Mouse (Mus musculus) T-cell, adult 2 months (primary cell): Measurements from ENCODE around the gene Bcas1.
"Not testable (repeated sequence)": the region's sequence is repeated elsewhere in the genome, so short reads cannot be mapped to it uniquely, and the experiment has no call there.

ENCODE experiments used
- DNase-seq: peaks from one replicate; pipeline ENCODE4 v3.0.0; 2022; ENCODE audit warnings: low spot score

Gene Bcas1

GRCm38 (mm10) chr2:170427704-170428103 is at the start of gene Bcas1:
TSS of gene Bcas1 (minus strand) at chr2:170427845.
- no peak for DNase-seq

DNA sequence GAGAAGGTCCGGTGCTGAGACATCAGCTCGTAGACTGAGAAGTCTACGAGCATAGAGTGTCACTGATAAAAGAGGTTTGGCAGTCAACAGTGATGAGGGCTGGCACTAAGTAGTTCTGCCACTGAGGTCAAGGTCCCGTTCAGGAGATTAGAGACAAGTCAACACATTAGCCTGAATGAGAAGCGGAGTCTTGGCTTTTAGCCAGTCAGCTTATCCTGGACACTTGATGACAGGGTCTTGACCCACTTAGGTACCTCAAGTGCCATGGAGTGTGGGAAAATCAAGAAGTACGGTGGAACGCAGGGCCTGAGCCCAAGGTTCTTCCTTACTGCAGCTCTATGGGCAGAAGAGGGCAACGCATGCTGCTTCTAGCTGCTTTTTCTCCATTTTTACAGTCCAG is 49.0 kb upstream of the Bcas1 start:
- DNase-seq, result no peak

DNA sequence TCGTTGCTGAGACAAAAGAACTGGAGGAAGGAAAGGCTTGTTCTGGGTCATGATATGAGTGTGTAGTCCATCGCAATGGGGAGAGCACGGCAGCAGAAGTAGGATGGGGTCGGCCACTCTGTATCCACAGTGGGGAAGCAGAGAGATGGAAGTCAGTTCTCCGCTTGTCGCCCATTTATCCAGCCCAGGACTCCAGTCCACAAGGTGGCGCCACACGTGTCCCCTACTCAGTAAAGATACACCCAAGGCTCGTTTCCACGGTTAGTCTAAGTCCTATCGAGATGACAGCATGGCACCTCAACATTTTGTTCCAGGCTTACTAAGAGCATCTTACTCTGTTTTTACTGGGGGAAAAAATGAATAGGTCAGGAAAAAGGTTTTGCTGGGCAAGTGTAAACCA is 48.6 kb upstream of the Bcas1 start:
- peak; percentile 11 for DNase-seq

- no peak for DNase-seq
These were observed 47.5 kb upstream of the Bcas1 start for GRCm38 (mm10) chr2:170475164-170475563.

- no peak for DNase-seq
These were observed 46.5 kb upstream of the Bcas1 start for GRCm38 (mm10) chr2:170474125-170474524.

DNA sequence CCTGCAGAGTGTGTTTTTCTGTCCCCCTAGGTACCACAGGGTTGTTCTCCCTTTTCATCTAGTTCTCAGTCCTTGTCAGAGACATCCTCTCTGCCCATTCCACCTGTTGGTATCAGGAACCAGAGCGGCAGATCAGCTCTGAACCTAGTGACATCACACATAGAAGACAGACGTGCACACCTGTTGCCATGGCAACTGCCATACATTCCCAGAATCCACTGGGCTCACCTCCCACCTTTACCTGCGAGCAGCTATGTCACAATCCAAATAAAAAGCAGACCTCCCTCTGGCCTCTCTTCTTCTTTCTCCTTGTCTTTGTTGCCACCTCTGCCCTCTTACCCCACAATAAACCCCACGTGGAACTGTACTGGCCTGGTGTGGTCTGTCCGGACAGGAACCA is 42.9 kb upstream of the Bcas1 start:
- no peak for DNase-seq

DNA sequence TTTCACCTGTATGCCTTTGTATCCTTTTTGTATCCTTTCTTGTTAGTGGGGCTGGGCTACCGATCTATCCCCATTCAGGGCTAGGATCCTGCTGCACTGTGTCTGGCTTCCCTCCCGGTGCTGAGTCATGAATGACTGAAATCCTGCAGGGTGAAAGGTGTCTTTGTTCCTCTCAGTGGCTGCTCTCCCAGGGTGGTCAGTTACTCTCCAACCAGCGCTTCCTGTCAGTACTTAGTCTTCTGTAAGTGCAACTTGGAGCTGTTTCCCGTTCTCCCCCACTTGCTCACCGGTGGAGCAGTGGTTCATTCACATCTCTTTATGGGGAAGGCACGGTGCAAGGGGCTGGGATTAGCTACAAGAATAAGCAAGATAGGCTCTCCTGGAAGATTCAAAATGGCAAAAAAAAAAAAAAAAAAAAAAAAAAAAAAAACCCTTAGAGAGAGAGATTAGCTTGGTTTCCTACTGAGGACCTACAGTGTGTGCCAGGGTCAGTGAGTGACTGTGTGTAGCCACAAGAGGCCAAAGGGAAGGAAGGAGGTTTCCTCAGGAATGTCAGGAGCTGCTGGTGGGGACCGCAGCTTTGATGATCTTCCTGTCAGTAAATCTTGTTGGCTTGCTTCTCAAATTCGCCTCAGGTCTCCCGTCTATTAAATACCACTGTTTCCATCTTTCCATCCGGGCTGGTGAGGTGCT is 42.1 kb upstream of the Bcas1 start:
- no peak for DNase-seq

DNA sequence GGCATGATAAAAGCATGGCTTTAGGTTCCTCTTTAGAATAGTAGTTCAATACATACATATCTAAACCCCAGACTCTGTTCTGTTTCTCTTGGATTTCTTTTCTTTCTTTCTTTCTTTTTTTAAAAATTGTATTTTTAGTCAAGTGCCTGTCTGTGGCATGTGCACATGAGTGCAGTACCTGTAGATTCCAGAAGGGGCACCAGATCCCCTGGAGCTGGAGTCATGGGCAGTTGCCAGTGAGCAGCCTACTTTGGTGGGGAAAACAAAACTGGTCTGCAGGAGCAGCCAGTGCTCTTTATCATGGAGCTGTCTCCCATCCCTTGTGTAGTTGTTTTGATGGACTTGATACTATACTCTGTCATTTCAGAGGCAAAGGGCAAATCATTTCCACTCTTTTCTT is 40.4 kb upstream of the Bcas1 start:
- peak; percentile 3 for DNase-seq

GRCm38 (mm10) chr2:170464817-170465216 is 37.2 kb upstream of the Bcas1 start:
- DNase-seq, result no peak

- no peak for DNase-seq
These were observed 34.0 kb upstream of the Bcas1 start for GRCm38 (mm10) chr2:170461652-170462051.

GRCm38 (mm10) chr2:170459805-170460204 is 32.2 kb upstream of the Bcas1 start:
- no peak for DNase-seq

DNA sequence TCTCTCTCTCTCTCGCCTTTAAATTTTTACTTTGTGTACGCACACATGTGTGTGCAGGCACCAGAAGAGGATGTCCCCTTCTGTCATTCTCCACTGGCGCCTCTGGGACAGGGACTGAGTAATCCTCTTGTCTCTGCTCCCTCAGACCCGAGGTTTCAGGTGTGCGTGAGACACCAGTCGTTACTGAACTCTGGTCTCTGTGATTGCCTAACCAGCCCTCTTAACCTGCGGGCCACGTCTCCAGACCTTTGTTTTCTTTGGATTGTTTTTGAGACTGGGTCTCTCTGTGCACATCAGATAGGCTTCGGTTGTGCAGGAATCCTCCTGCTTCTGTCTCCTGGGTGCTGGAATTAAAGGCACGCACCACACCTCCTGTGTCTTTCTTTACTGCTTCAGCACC is 31.5 kb upstream of the Bcas1 start:
- DNase-seq, result no peak

DNA sequence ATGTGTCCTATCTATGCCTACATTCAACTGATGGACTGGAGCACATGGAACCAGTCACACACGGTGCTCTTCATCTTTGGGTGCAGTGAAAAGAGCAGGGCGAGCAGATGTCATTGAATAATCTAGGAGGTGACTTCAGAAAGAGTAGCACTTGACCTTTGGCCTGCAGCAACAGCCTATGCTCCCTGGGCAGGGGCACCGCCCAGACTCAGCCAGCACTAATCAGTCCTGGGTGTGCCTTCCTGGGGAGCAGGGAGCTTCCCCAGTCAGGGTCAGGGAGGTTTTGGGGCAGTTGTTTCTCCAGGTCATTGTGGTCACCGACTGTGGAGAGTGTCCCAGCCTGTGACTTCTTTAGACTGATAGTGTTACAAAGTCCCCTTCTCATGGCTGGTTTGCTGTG is 26.2 kb upstream of the Bcas1 start:
- not testable (repeated sequence) for DNase-seq

DNA sequence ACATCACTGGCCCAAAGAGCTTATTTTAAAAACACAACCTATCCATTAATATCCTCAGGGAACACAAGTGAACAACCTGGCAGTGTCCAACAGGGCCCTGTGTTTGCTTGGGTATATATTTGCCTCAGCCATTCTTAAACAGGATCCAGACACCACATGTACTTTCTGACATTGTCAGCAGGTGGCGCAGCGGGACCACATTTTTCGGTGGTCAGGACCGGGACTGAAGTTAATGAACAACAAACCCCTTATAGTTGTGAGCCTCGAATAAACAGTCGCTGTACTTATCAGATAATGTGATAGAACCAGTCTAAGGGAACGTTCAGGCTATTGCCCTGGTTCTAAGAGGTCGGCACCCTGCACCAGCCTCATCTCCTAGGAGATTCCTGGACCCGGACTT is 23.3 kb upstream of the Bcas1 start:
- peak; percentile 44 for DNase-seq

- no peak for DNase-seq
These were observed 20.0 kb upstream of the Bcas1 start for GRCm38 (mm10) chr2:170447651-170448050.

GRCm38 (mm10) chr2:170446843-170447383 is 19.3 kb upstream of the Bcas1 start:
- no peak for DNase-seq

DNA sequence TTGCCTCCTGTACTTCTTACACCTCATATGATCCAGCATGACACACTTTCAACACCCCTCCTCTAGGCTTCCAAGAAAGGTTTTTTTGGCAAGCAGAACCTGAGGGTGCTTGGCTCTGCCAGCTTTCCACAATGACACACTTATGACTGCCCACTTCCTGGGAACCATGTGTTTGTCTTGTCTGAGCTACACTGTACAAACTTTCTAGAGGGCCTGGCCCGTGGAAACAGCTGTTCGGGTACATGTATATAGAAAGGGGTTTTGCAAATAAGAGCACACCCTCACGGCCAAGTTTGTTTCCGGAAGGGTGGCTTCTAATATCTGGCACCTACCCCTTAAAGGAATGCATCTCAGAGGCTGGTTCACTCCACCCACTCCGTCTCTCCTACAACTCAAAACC is 18.2 kb upstream of the Bcas1 start:
- no peak for DNase-seq

- no peak for DNase-seq
These were observed 14.9 kb upstream of the Bcas1 start for GRCm38 (mm10) chr2:170442535-170442934.

DNA sequence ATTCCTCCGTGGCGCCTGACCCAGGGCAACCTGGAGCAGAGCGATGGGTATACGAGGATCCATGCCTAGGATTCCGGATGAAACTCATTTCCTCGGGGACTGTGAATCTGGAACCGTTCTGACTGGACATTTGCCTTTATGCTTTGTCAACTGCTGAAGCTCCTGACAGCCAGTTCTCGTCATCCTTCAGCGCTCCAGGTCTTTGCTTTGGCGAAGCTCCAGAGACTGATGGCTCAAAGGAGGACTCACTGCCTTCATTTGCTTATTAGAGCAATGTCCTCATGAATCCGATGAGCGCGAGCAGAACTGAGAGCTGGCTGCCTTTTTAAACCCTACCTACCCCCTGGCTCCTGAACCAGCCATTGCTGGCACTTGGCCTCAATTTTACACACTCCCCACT is 11.1 kb upstream of the Bcas1 start:
- DNase-seq, result no peak

DNA sequence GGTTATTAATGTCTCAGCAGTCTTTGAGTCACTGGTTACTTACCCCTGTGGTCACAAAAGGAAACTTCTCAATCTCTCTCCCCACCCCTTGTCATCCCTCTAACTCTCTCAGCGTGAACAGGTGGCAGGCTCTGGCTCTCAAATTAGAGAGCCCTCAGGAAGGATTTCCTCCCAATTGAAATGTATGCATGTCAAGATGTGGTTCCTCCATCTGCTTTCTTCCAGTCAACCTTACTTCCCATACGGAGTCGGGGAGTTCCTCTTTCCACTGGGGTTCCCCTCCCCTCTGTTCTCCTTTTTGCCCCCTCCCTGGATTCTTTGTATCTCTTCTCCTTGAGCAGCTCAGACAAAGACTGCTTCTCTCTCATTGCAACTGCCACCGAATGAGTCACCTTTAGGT is 8.6 kb upstream of the Bcas1 start:
- no peak for DNase-seq

DNA sequence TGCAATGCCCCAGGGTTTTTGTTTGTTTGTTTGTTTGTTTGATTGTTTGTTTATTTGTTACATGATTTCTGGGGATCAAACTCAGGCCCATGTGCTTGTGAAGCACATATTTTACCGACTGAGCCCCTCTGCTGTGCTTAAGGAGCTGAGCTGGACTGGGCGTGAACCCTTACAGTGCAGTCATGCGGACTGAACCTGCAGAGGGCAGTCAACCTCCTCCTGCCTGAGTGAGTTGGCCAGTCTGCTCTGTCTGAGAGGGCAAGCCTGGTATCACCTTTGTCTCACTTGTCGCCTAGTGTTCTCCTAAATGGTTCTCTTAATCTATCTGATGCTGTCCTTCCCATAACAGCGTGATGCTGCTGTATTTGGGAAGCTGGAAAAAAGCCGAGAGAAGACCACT is 4.5 kb upstream of the Bcas1 start:
- no peak for DNase-seq

DNA sequence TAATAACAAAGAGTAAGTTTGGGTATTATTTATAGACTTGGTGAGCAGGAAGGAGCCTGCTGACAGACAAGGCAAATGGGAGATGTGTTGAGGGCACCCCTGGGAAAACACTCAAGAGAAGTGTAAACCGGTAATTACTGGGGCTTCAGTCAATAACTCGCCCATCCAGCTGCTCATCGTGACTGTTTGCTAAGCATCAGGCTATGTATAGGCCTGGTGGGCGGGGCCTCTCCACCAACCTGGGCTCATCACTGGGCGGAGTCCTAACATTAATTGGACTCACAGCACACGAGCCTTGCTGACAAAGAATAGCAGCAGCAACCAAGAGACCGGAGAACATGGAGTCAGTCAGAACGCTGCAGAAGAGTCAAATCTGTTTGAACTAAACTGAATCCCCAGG is 1.3 kb upstream of the Bcas1 start:
- DNase-seq, result no peak

- DNase-seq, result no peak
These were observed 3.5 kb downstream of the Bcas1 start for GRCm38 (mm10) chr2:170424131-170424530.

DNA sequence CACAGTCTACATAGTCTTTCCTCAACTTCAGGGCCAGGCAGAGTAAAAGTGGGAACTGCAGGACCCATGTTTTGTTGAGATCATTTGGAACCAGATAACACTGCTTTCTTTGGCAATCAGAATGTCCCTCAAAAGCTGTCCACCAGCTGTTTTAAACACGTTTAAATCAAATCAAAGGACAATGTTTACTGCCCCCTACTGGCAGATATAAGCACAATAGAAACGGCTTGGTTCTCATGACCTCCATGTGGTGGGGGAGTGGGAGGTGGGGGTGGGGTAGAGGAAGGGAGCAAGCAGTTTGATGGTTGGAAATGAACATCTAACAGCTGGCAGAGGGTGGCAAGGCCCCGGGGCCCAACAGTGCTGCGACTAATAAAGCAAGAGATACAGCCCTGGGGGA is 5.7 kb downstream of the Bcas1 start:
- no peak for DNase-seq
